Mouse (Mus musculus): ENCODE data around the gene Ssb. TPM values are rescaled to one million over a fixed set of nuclear protein-coding genes. Genes with fewer than 3 reads are reported as not detected.

Gene Ssb
- total RNA-seq, 4 experiments from 2014 or later, result 107 to 135 (median 129) TPM

Other genes with a start within 250 kb of the Ssb start
- 10 to 100 TPM; 26.4 to 33.3 (median 30.0) TPM for gene Bbs5, start 214.4 kb upstream of the Ssb start, total RNA-seq (2022)
- under 1 TPM; 0.16 to 0.59 (median 0.38) TPM for gene Klhl41, start 191.4 kb upstream of the Ssb start, total RNA-seq (2022)
- 10 to 100 TPM; 18.2 to 22.1 (median 19.8) TPM for gene Fastkd1, start 148.0 kb upstream of the Ssb start, total RNA-seq (2022)
- gene Ppig, start 139.0 kb upstream of the Ssb start, total RNA-seq (2022), result 10 to 100 TPM; 55.5 to 73.8 (median 70.1) TPM
- 1 to 10 TPM; 2.2 to 3.3 (median 2.6) TPM for gene Ccdc173, start 72.0 kb upstream of the Ssb start, total RNA-seq (2022)
- 10 to 100 TPM; 17.7 to 25.1 (median 22.9) TPM for gene Phospho2, start 71.9 kb upstream of the Ssb start, total RNA-seq (2022)
- 10 to 100 TPM; 32.7 to 45.3 (median 36.6) TPM for gene Klhl23, start 39.6 kb upstream of the Ssb start, total RNA-seq (2022)
- gene Mettl5, start 24.1 kb downstream of the Ssb start, total RNA-seq (2022), result 10 to 100 TPM; 12.9 to 17.8 (median 15.4) TPM
- gene Ubr3, start 35.7 kb downstream of the Ssb start, total RNA-seq (2022), result 100 to 1,000 TPM; 108 to 133 (median 128) TPM
- gene Myo3b, start 177.6 kb downstream of the Ssb start, total RNA-seq (2022), result under 1 TPM; 0.53 to 0.86 (median 0.73) TPM